Mouse (Mus musculus) midbrain, embryonic 12.5 days (tissue): ENCODE data around the gene Hexim1. TPM values are rescaled to one million over a fixed set of nuclear protein-coding genes. Genes with fewer than 3 reads are reported as not detected.

ENCODE experiments used
- ATAC-seq: fragments of 200-750 bp; cut with Nextera tagmentation; 2 replicates; pipeline ENCODE4 v1.8.0; 2017; ENCODE audit warnings: low read depth, moderate TSS enrichment, moderate library complexity; ENCODE audit not compliant: low FRiP score
- H3K27ac ChIP-seq: fragments of 300-500 bp; sonication (generic); replicated peaks from 2 replicates; pipeline ENCODE4 v1.5.1; 2016; ENCODE audit warnings: mild to moderate bottlenecking
- H3K27me3 ChIP-seq: fragments of 300-500 bp; sonication (generic); 2 replicates; pipeline ENCODE4 v1.6.1; 2016; ENCODE audit warnings: mild to moderate bottlenecking
- H3K36me3 ChIP-seq: fragments of 300-500 bp; sonication (generic); 2 replicates; pipeline ENCODE4 v1.6.1; 2016
- H3K4me1 ChIP-seq: fragments of 300-500 bp; sonication (generic); 2 replicates; pipeline ENCODE4 v1.6.1; 2016
- H3K4me2 ChIP-seq: fragments of 300-500 bp; sonication (generic); replicated peaks from 2 replicates; pipeline ENCODE4 v1.6.1; 2016; ENCODE audit warnings: mild to moderate bottlenecking, moderate library complexity
- H3K4me3 ChIP-seq: fragments of 300-500 bp; sonication (generic); 2 replicates; pipeline ENCODE4 v1.5.1; 2016; ENCODE audit warnings: mild to moderate bottlenecking
- H3K9ac ChIP-seq: fragments of 300-500 bp; sonication (generic); replicated peaks from 2 replicates; pipeline ENCODE4 v1.6.1; 2016; ENCODE audit warnings: mild to moderate bottlenecking, moderate library complexity
- H3K9me3 ChIP-seq: fragments of 300-500 bp; sonication (generic); 2 replicates; pipeline ENCODE4 v1.6.1; 2016; ENCODE audit warnings: mild to moderate bottlenecking
- WGBS: fragments of 180-500 bp; shearing (Covaris S2); methylation state at CpG from one replicate; pipeline ENCODE4 v1.1.7; 2016; 5-methylcytosine and 5-hydroxymethylcytosine counted together
- polyA plus RNA-seq: library from polyadenylated mRNA; unstranded; fragments of >200 nt; fragmentation: Nextera tagmentation; extraction: Ambion mirVana; gene quantifications from 2 replicates; pipeline ENCODE4 v1.2.1, GENCODE M21; 2016

Hexim1 gene
- polyA plus RNA-seq, 1 experiment from 2014 or later = 3.1 TPM

DNA sequence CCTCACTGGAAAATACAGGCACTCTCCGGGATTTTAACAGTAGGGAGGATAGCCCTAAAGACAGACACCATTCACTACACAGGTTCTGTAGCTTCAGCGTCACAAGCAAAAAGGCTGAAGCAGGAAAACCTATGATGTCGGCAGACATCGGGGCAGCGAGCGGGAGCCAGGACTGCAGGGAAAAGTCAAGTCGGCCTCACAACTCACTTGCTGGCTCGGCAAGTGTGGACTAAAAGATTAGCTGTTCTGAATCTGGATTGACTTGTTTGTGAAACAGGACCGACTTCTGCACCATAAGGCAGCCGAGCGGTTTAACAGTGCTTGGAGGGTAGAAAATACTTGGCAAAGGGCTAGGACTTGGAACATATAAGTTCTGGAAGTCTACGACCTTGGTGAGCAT lies 3.0 kb upstream of the Hexim1 start:
- Histone ChIP-seq H3K36me3 (no peaks in the 10 kb centered on the region), H3K4me1 (peaks cover 26% of the 10 kb centered on the region), H3K9ac (no peak overlapping the region), H3K27me3 (peaks cover 35% of the 10 kb centered on the region), H3K9me3 (no peaks in the 10 kb centered on the region), H3K4me2 (0 out of 2 replicates have a peak overlapping the region, but pooled peaks have one; percentile 53), H3K4me3 (no peak overlapping the region), H3K27ac (no peak overlapping the region)
- WGBS = 26% methylated on average over 12 of the region's 12 CpGs
- no peak for ATAC-seq

DNA sequence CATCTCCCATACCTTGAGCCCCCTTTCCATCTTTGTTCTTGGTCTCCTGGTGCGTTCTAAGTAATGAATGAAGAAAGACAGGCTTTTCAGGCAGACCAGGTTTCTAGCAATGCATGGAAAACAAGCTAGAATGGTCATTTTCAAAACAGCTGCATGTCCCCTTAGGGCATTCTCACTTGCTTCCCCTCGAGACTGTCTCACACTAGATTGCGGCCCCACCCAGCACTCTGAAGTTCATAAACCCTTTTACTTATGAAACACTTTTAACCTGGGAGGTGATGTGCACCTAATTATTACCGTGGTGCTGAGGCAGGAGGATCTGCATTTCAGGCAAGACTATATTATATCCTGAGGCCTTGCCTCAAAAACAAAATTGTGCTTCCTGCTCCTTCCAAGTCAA lies 2.3 kb upstream of the Hexim1 start:
- ATAC-seq = no peak
- H3K4me2 ChIP-seq = no peak overlapping the region
- H3K36me3 ChIP-seq = no peaks in the 10 kb centered on the region
- H3K27me3 ChIP-seq = peaks cover 35% of the 10 kb centered on the region
- no peaks in the 10 kb centered on the region for H3K9me3 ChIP-seq
- WGBS = 77% methylated on average over 4 of the region's 4 CpGs
- H3K27ac ChIP-seq = no peak overlapping the region
- H3K9ac ChIP-seq = no peak overlapping the region
- H3K4me3 ChIP-seq = no peak overlapping the region
- peaks cover 32% of the 10 kb centered on the region for H3K4me1 ChIP-seq

GRCm38 (mm10) chr11:103114270-103114943 lies 1.6 kb upstream of the Hexim1 start:
- Histone ChIP-seq H3K4me2 (peak overlapping the region; percentile 63), H3K27me3 (peaks cover 35% of the 10 kb centered on the region), H3K4me1 (peaks cover 35% of the 10 kb centered on the region), H3K9ac (peak overlapping the region; percentile 78; the same call in 1 of the 2 replicates), H3K36me3 (no peaks in the 10 kb centered on the region), H3K4me3 (peak overlapping the region; percentile 61), H3K9me3 (no peaks in the 10 kb centered on the region), H3K27ac (no peak overlapping the region)
- WGBS = 87% methylated on average over 11 of the region's 11 CpGs
- no peak for ATAC-seq

DNA sequence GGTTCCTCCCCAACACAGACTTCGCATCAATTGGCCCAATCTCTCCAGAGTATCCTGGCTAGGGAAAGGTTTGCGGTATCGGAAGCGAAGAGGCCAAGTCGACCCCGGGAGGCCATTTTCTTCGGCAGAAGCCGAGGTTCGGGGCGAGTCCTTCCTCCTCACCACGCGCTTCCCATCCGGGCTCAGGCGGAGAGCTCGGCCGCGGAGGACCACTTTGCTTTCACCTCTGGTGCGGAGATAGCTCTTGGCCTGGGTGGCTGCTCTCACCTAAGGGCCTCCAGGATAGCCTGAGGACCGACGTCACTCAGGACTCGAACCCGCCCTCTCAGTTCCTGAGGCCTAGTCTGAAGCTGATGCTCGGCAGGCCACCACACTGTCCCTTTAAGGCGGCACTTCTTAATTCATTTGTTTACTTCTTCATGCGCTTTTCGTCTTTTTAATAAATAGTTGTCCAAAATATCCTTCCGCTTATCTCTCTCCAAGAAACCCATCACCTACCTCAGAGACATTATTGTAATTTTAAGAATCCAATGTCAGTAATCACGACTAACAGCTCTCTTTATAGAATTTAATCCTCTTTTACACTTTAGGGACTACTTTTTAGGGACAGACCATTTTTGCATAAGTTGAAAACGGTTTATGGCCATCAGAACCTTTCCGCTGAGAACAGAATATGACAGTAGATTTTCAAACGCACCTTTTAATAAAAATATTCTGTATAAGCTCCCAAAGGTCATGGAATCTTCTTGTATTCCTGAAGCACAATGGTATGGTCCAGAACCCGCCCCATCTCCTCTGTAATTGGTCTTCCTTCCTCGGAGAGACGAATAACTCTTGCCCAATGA lies 646 bp upstream of the Hexim1 start:
- H3K4me3 ChIP-seq = peak overlapping the region; percentile 61
- H3K4me1 ChIP-seq = peaks cover 35% of the 10 kb centered on the region
- no peaks in the 10 kb centered on the region for H3K36me3 ChIP-seq
- peak overlapping the region; percentile 86 for H3K27ac ChIP-seq
- peaks cover 35% of the 10 kb centered on the region for H3K27me3 ChIP-seq
- peak overlapping the region; percentile 63 for H3K4me2 ChIP-seq
- H3K9ac ChIP-seq = peak overlapping the region; percentile 78
- ATAC-seq = peak; percentile 61
- WGBS = under 1% methylated on average over 34 of the region's 34 CpGs
- no peaks in the 10 kb centered on the region for H3K9me3 ChIP-seq

DNA sequence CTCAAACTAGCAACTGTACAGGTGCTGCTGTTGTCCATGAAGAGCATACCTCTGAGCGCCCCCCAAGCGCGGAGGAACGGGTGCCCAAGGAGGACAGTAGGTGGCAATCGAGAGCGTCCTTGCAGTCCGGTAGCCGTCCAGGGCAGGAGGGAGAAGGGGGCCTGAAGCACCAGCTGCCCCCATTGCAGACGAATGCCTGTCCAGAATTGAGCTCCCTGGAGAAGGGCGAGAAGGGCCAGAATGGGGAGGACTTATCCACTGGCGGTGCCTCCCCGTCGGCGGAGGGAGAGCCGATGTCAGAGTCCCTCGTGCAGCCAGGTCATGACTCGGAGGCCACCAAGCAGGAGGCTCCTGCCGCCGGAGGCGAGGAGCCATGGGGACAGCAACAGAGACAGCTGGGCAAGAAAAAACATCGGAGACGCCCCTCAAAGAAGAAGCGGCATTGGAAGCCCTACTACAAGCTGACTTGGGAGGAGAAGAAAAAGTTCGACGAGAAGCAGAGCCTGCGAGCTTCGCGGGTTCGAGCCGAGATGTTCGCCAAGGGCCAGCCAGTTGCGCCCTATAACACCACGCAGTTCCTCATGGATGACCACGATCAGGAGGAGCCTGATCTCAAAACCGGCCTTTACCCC lies 1.0 kb downstream of the Hexim1 start:
- ATAC-seq = peak; percentile 17; the same call in 1 of the 2 replicates
- H3K4me1 ChIP-seq = peaks cover 28% of the 10 kb centered on the region
- peak overlapping the region; percentile 85 for H3K4me2 ChIP-seq
- H3K9me3 ChIP-seq = no peaks in the 10 kb centered on the region
- H3K27ac ChIP-seq = peak overlapping the region; percentile 89
- H3K36me3 ChIP-seq = no peaks in the 10 kb centered on the region
- WGBS = under 1% methylated on average over 35 of the region's 35 CpGs
- H3K4me3 ChIP-seq = peak overlapping the region; percentile 61
- peak overlapping the region; percentile 75 for H3K9ac ChIP-seq
- H3K27me3 ChIP-seq = peaks cover 19% of the 10 kb centered on the region

DNA sequence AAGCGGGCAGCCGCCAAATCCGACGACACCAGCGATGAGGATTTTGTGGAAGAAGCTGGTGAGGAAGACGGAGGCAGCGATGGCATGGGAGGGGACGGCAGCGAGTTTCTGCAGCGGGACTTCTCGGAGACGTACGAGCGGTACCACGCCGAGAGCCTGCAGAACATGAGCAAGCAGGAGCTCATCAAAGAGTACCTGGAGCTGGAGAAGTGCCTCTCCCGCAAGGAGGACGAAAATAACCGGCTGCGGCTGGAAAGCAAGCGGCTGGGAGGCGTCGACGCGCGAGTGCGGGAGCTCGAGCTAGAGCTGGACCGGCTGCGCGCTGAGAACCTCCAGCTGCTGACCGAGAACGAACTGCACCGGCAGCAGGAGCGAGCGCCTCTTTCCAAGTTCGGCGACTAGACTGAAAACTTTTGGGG lies 1.6 kb downstream of the Hexim1 start:
- peaks cover 22% of the 10 kb centered on the region for H3K4me1 ChIP-seq
- peak overlapping the region; percentile 75 for H3K9ac ChIP-seq
- H3K36me3 ChIP-seq = no peaks in the 10 kb centered on the region
- peak overlapping the region; percentile 61 for H3K4me3 ChIP-seq
- H3K27ac ChIP-seq = no peak overlapping the region
- no peaks in the 10 kb centered on the region for H3K9me3 ChIP-seq
- no peak for ATAC-seq
- H3K4me2 ChIP-seq = peak overlapping the region; percentile 85
- H3K27me3 ChIP-seq = peaks cover 14% of the 10 kb centered on the region
- under 1% methylated on average over 38 of the region's 38 CpGs for WGBS

DNA sequence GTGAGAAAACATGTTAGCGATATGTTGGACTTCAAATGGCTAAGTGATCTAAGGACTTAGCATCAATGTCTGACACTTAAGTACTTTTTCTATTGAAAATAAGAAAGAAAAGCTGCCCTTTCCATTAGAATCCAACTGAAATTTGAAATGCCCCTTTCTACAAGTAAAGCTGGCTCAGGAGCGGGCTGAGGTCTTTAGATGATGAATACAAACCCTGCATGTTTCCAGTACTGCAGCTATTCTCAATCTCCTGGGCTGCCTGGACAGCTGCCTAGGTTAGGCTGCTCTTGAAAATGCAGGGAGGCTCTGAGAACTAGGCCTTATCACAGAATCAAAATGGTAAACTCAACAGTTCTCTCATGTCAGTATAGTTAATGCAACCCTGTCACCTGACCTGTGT lies 2.8 kb downstream of the Hexim1 start:
- WGBS = 89% methylated on average over 2 of the region's 2 CpGs
- Histone ChIP-seq H3K4me3 (no peak overlapping the region), H3K36me3 (no peaks in the 10 kb centered on the region), H3K4me1 (peaks cover 18% of the 10 kb centered on the region), H3K4me2 (peak overlapping the region; percentile 85), H3K27me3 (peaks cover 2% of the 10 kb centered on the region), H3K27ac (no peak overlapping the region), H3K9ac (no peak overlapping the region), H3K9me3 (no peaks in the 10 kb centered on the region)
- no peak for ATAC-seq

DNA sequence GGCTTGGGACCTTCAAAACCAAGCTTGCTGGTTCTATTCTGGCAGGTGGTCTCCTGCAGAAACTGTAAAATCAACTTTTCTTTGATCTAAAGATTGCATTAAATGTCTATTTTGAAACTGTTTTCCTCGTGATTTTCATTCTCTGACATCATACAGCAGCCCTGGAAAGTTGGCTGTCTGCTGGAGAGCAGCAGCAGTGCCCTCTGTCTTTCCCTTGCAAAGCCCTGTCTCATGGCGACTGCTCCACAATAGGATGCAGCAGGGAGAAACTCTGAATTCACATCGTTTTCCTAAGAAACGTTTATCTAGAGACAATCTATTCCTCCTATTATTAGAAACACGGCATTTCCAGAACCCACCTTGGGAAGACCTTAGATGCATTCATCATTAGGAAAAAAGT lies 3.6 kb downstream of the Hexim1 start:
- no peak for ATAC-seq
- WGBS = 55% methylated on average over 5 of the region's 5 CpGs
- Histone ChIP-seq H3K9ac (no peak overlapping the region), H3K27me3 (no peaks in the 10 kb centered on the region), H3K4me2 (no peak overlapping the region), H3K4me1 (peaks cover 18% of the 10 kb centered on the region), H3K9me3 (no peaks in the 10 kb centered on the region), H3K36me3 (no peaks in the 10 kb centered on the region), H3K27ac (no peak overlapping the region), H3K4me3 (no peak overlapping the region)

DNA sequence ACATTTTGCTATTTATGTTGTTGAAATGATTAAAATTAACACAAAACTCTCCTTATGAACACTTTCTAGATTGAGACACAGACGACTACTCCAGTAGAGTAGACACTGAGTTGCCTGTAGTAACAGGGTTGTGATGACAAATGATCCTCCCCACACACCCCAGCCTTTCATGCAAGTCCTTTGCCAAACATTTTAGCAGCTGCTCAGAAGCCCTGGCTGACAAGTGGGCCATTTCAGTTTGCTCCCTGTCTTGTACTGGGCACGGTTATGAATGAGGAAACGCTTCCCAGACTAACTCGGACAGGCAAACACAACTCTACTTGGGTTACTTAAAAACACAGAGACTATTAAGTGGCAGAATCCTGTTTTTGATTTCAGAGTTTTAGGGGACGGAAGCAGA lies 4.3 kb downstream of the Hexim1 start:
- 82% methylated on average over 5 of the region's 5 CpGs for WGBS
- H3K4me2 ChIP-seq = no peak overlapping the region
- H3K27me3 ChIP-seq = no peaks in the 10 kb centered on the region
- H3K4me3 ChIP-seq = no peak overlapping the region
- H3K36me3 ChIP-seq = no peaks in the 10 kb centered on the region
- no peak overlapping the region for H3K27ac ChIP-seq
- H3K4me1 ChIP-seq = peaks cover 18% of the 10 kb centered on the region; the same call in 1 of the 2 replicates
- no peaks in the 10 kb centered on the region for H3K9me3 ChIP-seq
- ATAC-seq = no peak
- no peak overlapping the region for H3K9ac ChIP-seq

- Histone ChIP-seq H3K4me2 (peak within 1 kb of the TSS; percentile 78), H3K4me1 (peaks cover 31% of the 10 kb centered on the region), H3K4me3 (peak within 1 kb of the TSS; percentile 92), H3K27me3 (no peaks in the 10 kb centered on the region), H3K9ac (peak within 1 kb of the TSS; percentile 99), H3K27ac (peak within 1 kb of the TSS; percentile 96), H3K9me3 (no peaks in the 10 kb centered on the region), H3K36me3 (no peaks in the 10 kb centered on the region)
- under 1% methylated on average over 39 of the region's 39 CpGs for WGBS
- peak; percentile 51 for ATAC-seq
These were observed 15.9 kb downstream of the Hexim1 start, which contains the start of gene Hexim2 for GRCm38 (mm10) chr11:103131701-103132575. TSS of gene Hexim2 (plus strand) at chr11:103132429.
